Mouse (Mus musculus): ENCODE results near the gene Zfp810. TPM values are rescaled to one million over a fixed set of nuclear protein-coding genes. Genes with fewer than 3 reads are reported as not detected.

Gene Zfp810
- total RNA-seq, 2 experiments from 2014 or later, result 7.1 to 8.9 TPM

GRCm38 (mm10) chr9:22262611-22263010 is 44.8 kb downstream of the Zfp810 start:
- DNase-seq, result no peak
- intact Hi-C loops (cut with DNase I), result no loop called here

DNA sequence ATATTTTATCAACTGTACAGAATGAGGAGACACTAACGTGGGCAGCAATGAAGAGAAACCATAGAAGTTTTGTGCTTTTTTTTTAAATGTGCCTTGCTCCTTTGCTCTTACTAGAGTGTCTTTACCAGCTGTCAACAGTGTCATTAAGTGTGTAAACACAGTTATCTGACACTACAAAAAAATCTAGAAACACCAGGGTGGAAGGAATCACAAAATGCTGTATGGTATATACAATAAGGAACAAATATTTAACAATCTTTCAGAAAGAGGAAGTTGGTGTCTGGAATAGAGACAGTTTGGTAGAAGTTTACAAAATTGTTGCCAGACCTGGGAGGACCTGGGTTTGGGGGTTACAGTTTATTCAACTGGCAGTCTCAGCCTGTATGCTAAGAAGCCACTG is 45.9 kb downstream of the Zfp810 start:
- DNase-seq, result no peak
- intact Hi-C loops (cut with DNase I), result no loop called here

DNA sequence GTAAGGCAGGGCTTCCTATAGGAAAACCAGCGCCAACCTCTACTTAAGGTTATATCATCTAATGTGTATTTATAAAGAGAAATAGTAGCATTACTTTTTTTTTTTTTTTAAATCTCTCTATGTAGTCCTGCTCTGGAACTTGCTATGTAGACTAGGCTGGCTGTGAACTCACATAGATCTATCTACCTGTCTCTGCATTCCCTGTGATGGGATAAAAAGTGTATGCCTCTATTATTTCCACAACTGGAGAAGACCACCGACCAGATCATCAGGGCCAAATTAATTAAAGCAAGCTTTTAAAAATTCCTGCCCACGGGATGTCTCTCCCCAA is 47.4 kb downstream of the Zfp810 start:
- DNase-seq, result no peak
- intact Hi-C loops (cut with DNase I), result no loop called here

- intact Hi-C loops (cut with DNase I), result no loop called here
- DNase-seq, result peak; percentile 54 to 72
Measured at GRCm38 (mm10) chr9:22259184-22260091, 48.0 kb downstream of the Zfp810 start, which contains the start of gene Zfp599. TSS of gene Zfp599 (minus strand) at chr9:22259895.

DNA sequence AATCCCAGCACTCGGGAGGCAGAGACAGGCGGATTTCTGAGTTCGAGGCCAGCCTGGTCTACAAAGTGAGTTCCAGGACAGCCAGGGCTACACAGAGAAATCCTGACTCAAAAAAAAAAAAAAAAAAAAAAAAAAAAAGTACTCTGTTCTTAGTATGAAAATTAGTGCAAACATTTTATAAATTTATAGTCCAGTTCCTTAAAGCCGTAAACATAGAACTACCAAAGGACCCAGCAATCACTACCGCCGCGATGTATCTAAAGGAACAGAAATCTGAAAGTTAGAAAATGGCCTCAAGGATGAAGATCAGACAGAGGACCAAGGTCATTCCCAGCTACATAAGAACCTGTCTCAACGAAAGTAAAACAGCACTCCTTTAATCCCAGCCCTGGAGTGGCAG is 48.7 kb downstream of the Zfp810 start:
- no peak for DNase-seq
- intact Hi-C loops (cut with DNase I), result no loop called here

DNA sequence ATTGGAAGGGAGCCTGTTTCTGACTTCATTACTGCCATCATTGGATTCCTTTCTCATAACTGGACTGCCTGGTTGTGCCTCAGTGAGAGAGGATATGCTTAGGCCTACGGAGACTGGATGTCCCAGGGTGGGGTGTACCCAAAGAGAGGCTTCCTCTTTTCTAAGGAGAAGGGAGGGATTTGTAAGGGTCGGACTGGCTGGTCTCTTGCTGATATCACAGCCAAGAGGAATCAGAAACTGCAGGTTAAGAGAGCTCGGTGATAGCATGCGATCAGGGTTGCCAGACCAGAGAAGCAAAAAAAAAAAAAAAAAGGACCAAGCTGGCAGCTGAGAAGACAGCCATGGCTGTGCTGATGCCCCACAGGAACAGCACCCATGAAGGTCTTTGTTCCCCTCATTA is 50.9 kb downstream of the Zfp810 start:
- intact Hi-C loops (cut with DNase I), result no loop called here
- no peak for DNase-seq

GRCm38 (mm10) chr9:22244242-22244641 is 63.2 kb downstream of the Zfp810 start:
- no peak for DNase-seq
- intact Hi-C loops (cut with DNase I), result no loop called here

GRCm38 (mm10) chr9:22240001-22240400 is 67.4 kb downstream of the Zfp810 start:
- intact Hi-C loops (cut with DNase I), result no loop called here
- DNase-seq, result no peak

GRCm38 (mm10) chr9:22230556-22230955 is 76.9 kb downstream of the Zfp810 start:
- intact Hi-C loops (cut with DNase I), result no loop called here
- DNase-seq, result no peak

GRCm38 (mm10) chr9:22230061-22230460 is 77.4 kb downstream of the Zfp810 start:
- no peak for DNase-seq
- intact Hi-C loops (cut with DNase I), result no loop called here

DNA sequence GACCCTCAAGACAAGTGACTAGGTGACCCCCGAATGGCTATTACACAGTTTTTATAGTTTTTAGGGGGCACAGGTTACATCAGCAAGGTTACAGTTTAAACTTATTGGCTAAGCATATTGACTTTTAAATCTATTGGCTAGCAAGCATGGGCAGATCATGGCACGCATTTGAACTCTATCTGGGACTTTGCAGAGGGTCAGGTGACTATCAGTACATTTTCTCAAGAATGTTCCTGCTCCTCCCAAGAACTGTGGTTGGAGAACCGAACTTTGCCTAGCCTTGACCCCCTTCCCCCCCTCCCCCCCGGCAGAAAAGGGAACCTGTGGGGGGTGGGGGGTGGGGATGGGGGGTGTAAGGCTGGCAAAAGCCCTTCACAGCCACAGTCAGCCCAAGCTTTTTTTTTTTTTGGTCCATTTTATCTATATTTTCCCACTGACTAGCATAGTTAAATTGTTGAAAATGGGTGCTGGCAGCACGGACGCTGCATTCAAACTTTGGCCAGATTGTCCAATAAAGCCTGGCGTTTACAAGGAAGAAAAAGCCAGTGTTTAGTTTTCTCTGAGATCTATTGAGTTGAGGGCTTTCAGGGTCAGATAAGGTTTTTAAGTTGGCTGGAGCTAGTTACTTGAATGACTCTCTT is 77.9 kb downstream of the Zfp810 start:
- DNase-seq, result no peak
- intact Hi-C loops (cut with DNase I), result loop anchor here (5.0 kb wide), 1 partner anchor 158 kb away; the partner anchor contains the start of gene Anln

GRCm38 (mm10) chr9:22226846-22227245 is 80.6 kb downstream of the Zfp810 start:
- intact Hi-C loops (cut with DNase I), result loop anchor here (5.0 kb wide), 1 partner anchor 160 kb away; the partner anchor contains the start of gene Anln
- DNase-seq, result peak; percentile 47 to 64

Other genes starting within 250 kb of the Zfp810 start
- not detected for gene Gm49318, start 236.4 kb downstream of the Zfp810 start, total RNA-seq (2021)
- 1 to 10 TPM; 5.3 to 6.4 TPM for gene Zfp653, start 236.3 kb downstream of the Zfp810 start, total RNA-seq (2021)
- 10 to 100 TPM; 91.7 to 91.8 TPM for gene Ecsit, start 222.2 kb downstream of the Zfp810 start, total RNA-seq (2021)
- gene Cnn1, start 208.4 kb downstream of the Zfp810 start, total RNA-seq (2021), result 1 to 10 TPM; 5.4 to 9.5 TPM
- gene Elof1, start 190.5 kb downstream of the Zfp810 start, total RNA-seq (2021), result 10 to 100 TPM; 39.5 to 41.5 TPM
- gene Acp5, start 171.9 kb downstream of the Zfp810 start, total RNA-seq (2021), result 1 to 10 TPM; 2.2 to 2.6 TPM
- gene Pigyl, start 150.8 kb downstream of the Zfp810 start, total RNA-seq (2021), result 10 to 100 TPM; 42.8 to 44.2 TPM
- under 1 TPM; 0.17 to 0.27 TPM for gene Zfp872, start 119.6 kb downstream of the Zfp810 start, total RNA-seq (2021)
- gene Zfp809, start 81.9 kb downstream of the Zfp810 start, total RNA-seq (2021), result 10 to 100 TPM; 40.2 to 40.8 TPM
- 1 to 10 TPM in 1 of 2 experiments, under 1 TPM in 1; 0.60 to 1.0 TPM for gene Zfp599, start 47.8 kb downstream of the Zfp810 start, total RNA-seq (2021)
- 1 to 10 TPM; 6.0 to 9.2 TPM for gene Anln, start 81.5 kb upstream of the Zfp810 start, total RNA-seq (2021)
- under 1 TPM; 0.39 to 0.55 TPM for gene 9530077C05Rik, start 103.9 kb upstream of the Zfp810 start, total RNA-seq (2021)
- gene Gm17545, start 146.6 kb upstream of the Zfp810 start, total RNA-seq (2021), result not detected
- gene Rp9, start 162.1 kb upstream of the Zfp810 start, total RNA-seq (2021), result 10 to 100 TPM; 39.4 to 39.5 TPM
- 10 to 100 TPM; 13.1 to 14.0 TPM for gene Bbs9, start 168.1 kb upstream of the Zfp810 start, total RNA-seq (2021)

All from heart, postnatal 14 days (tissue).